Mouse (Mus musculus): ENCODE results near the gene Tango6. TPM values are rescaled to one million over a fixed set of nuclear protein-coding genes. Genes with fewer than 3 reads are reported as not detected.

The Tango6 gene
- total and polyA plus RNA-seq, 2 experiments from 2014 or later = 3.0 to 6.1 TPM

DNA sequence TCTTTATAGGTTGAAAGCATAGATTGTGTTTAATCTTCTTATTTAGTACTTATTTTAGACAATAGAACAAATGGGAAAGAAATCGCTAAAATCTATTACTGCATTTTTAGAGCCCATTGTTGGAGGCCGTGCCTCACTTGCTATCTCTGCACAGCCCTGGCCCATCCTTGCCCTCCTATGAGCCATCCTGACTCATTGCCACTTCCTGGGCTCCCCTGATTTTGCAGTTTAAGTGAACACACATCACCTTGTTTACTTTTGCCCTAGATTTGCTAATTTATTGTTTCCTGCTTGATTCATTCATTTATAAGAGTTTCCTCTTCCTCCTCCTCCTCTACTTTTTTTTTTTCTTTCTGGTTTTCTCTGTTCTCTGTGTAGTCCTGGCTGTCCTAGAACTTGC lies 55.0 kb downstream of the Tango6 start:
- DNase-seq (ENCODE audit: low spot score) = no peak
- Histone ChIP-seq H3K27me3 (ENCODE audit: insufficient read depth, low read length) (no peaks in the 10 kb centered on the region), H3K36me3 (ENCODE audit: insufficient read depth, low read length) (peaks cover 9% of the 10 kb centered on the region), H3K9ac (replicated peaks; ENCODE audit: low read length, poor library complexity, severe bottlenecking) (no peak overlapping the region), H3K4me2 (ENCODE audit: low read depth, low read length, poor library complexity, severe bottlenecking) (no peak overlapping the region), H3K4me3 (ENCODE audit: low read depth, low read length) (no peak overlapping the region), H3K27ac (ENCODE audit: low read depth, low read length) (no peak overlapping the region), H3K4me1 (ENCODE audit: insufficient read depth, low read length) (no peaks in the 10 kb centered on the region), H3K9me3 (ENCODE audit: low read length) (no peaks in the 10 kb centered on the region)
- no peak for ATAC-seq (ENCODE audit: low FRiP score)
- 90% methylated on average over 2 of the region's 2 CpGs for WGBS
- TF ChIP-seq CTCF (IDR thresholded peaks at IDR 0.05) = no peak

DNA sequence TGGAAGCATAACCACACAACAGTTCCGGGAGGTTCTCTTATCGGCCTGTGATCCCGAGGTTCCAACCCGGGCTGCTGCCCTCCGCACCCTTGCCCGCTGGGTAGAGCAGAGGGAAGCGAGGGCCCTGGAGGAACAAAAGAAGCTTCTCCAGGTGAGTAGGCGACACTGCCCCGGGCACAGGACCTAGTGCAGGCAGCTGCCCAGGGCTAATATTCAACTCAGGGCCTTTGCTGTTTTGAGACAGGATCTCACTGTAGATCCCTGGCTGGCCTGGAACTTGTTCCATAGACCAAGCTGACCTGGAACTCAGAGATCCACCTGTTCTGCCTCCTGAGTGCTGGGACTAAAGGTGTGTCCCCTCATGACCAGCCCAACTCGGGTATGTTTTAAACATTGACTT lies 59.5 kb downstream of the Tango6 start:
- no peaks in the 10 kb centered on the region for H3K27me3 ChIP-seq (ENCODE audit: insufficient read depth, low read length)
- no peaks in the 10 kb centered on the region for H3K4me1 ChIP-seq (ENCODE audit: insufficient read depth, low read length)
- no peak for ATAC-seq (ENCODE audit: low FRiP score)
- no peak overlapping the region for H3K9ac ChIP-seq (replicated peaks; ENCODE audit: low read length, poor library complexity, severe bottlenecking)
- 93% methylated on average over 10 of the region's 10 CpGs for WGBS
- no peak for TF ChIP-seq CTCF (IDR thresholded peaks at IDR 0.05)
- H3K36me3 ChIP-seq (ENCODE audit: insufficient read depth, low read length) = no peaks in the 10 kb centered on the region; the same call in 1 of the 2 replicates
- no peak overlapping the region for H3K4me2 ChIP-seq (ENCODE audit: low read depth, low read length, poor library complexity, severe bottlenecking)
- no peak overlapping the region for H3K27ac ChIP-seq (ENCODE audit: low read depth, low read length)
- no peak for DNase-seq (ENCODE audit: low spot score)
- no peak overlapping the region for H3K4me3 ChIP-seq (ENCODE audit: low read depth, low read length)
- no peaks in the 10 kb centered on the region for H3K9me3 ChIP-seq (ENCODE audit: low read length)

DNA sequence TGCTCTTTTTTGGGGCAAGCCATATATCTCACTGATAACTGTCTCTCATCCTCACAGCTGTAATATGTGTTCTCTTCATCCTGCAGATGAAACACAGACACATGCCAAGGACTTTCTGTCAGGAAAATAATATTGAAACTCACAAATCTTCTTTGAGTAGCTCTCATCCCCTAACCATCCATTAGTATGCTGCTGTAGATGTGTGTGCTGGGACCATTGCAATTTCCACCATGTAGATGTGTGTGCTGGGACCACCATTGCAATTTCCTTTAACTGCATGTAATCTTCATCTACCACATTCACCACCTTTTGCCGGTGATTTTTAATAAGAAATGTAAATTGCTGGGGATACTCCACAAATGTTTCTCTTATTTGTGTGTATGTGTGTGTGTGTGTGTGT lies 60.5 kb downstream of the Tango6 start:
- H3K27me3 ChIP-seq (ENCODE audit: insufficient read depth, low read length) = no peaks in the 10 kb centered on the region
- ATAC-seq (ENCODE audit: low FRiP score) = no peak
- no peaks in the 10 kb centered on the region for H3K9me3 ChIP-seq (ENCODE audit: low read length)
- H3K4me1 ChIP-seq (ENCODE audit: insufficient read depth, low read length) = no peaks in the 10 kb centered on the region
- WGBS = 97% methylated on average over 1 of the region's 1 CpGs
- DNase-seq (ENCODE audit: low spot score) = no peak
- H3K27ac ChIP-seq (ENCODE audit: low read depth, low read length) = no peak overlapping the region
- TF ChIP-seq CTCF (IDR thresholded peaks at IDR 0.05) = no peak
- H3K4me2 ChIP-seq (ENCODE audit: low read depth, low read length, poor library complexity, severe bottlenecking) = no peak overlapping the region
- H3K36me3 ChIP-seq (ENCODE audit: insufficient read depth, low read length) = no peaks in the 10 kb centered on the region; the same call in 1 of the 2 replicates
- H3K4me3 ChIP-seq (ENCODE audit: low read depth, low read length) = no peak overlapping the region
- H3K9ac ChIP-seq (replicated peaks; ENCODE audit: low read length, poor library complexity, severe bottlenecking) = no peak overlapping the region

DNA sequence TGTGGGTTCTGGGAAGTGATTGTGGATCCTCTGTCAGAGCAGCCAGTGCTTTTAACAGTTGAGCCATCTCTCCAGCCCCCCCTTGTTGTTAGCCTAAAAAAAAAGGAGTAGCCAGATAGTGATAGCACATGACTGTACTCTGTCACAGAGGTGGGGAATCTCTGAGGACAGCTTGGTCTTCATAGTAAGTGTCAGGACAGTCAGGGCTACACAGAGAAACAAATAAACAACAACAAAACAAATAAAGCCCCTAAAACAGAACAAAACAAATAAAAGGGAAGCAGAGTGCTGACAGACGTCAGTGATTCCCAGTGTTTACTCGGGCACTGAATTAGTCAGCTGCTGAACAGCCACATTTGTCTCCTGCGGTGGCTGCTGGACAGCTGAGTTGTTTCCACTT lies 70.6 kb downstream of the Tango6 start:
- H3K36me3 ChIP-seq (ENCODE audit: insufficient read depth, low read length) = no peaks in the 10 kb centered on the region
- H3K4me1 ChIP-seq (ENCODE audit: insufficient read depth, low read length) = no peaks in the 10 kb centered on the region
- ATAC-seq (ENCODE audit: low FRiP score) (no peak), DNase-seq (ENCODE audit: low spot score) (no peak)
- no peak overlapping the region for H3K4me2 ChIP-seq (ENCODE audit: low read depth, low read length, poor library complexity, severe bottlenecking)
- no peak overlapping the region for H3K27ac ChIP-seq (ENCODE audit: low read depth, low read length)
- TF ChIP-seq CTCF (IDR thresholded peaks at IDR 0.05) = no peak
- no peaks in the 10 kb centered on the region for H3K27me3 ChIP-seq (ENCODE audit: insufficient read depth, low read length)
- H3K4me3 ChIP-seq (ENCODE audit: low read depth, low read length) = no peak overlapping the region
- no peaks in the 10 kb centered on the region for H3K9me3 ChIP-seq (ENCODE audit: low read length)
- WGBS = 71% methylated on average over 3 of the region's 3 CpGs
- no peak overlapping the region for H3K9ac ChIP-seq (replicated peaks; ENCODE audit: low read length, poor library complexity, severe bottlenecking)

DNA sequence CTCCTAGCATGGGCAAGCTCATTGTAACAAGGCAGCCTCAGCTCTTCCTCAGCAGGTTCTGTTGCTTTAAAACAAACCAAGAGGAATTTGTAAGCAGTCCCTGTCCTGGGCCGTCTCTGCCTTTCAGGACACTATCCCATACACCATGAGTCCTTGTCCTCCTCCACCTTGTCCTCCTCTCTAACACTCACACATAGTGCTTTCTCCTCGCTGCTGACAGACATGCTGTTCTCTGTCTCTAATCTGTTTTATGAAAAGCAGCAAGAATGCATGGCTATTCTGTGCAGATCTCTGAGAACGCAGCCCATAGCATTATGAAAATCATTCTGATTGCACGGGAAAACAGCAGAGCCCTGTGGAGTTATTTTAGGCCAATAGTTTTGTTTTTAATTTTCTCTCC lies 78.4 kb downstream of the Tango6 start:
- H3K36me3 ChIP-seq (ENCODE audit: insufficient read depth, low read length) = no peaks in the 10 kb centered on the region
- DNase-seq (ENCODE audit: low spot score) (no peak), ATAC-seq (ENCODE audit: low FRiP score) (no peak)
- peak overlapping the region; percentile 51; the same call in 1 of the 2 replicates for H3K27ac ChIP-seq (ENCODE audit: low read depth, low read length)
- no peak overlapping the region for H3K4me3 ChIP-seq (ENCODE audit: low read depth, low read length)
- no peaks in the 10 kb centered on the region for H3K27me3 ChIP-seq (ENCODE audit: insufficient read depth, low read length)
- 18% methylated on average over 4 of the region's 4 CpGs for WGBS
- H3K9me3 ChIP-seq (ENCODE audit: low read length) = no peaks in the 10 kb centered on the region
- 0 out of 2 replicates have a peak, but pooled peaks cover 10% of the 10 kb centered on the region for H3K4me1 ChIP-seq (ENCODE audit: insufficient read depth, low read length)
- no peak for TF ChIP-seq CTCF (IDR thresholded peaks at IDR 0.05)
- H3K9ac ChIP-seq (replicated peaks; ENCODE audit: low read length, poor library complexity, severe bottlenecking) = no peak overlapping the region
- no peak overlapping the region for H3K4me2 ChIP-seq (ENCODE audit: low read depth, low read length, poor library complexity, severe bottlenecking)

DNA sequence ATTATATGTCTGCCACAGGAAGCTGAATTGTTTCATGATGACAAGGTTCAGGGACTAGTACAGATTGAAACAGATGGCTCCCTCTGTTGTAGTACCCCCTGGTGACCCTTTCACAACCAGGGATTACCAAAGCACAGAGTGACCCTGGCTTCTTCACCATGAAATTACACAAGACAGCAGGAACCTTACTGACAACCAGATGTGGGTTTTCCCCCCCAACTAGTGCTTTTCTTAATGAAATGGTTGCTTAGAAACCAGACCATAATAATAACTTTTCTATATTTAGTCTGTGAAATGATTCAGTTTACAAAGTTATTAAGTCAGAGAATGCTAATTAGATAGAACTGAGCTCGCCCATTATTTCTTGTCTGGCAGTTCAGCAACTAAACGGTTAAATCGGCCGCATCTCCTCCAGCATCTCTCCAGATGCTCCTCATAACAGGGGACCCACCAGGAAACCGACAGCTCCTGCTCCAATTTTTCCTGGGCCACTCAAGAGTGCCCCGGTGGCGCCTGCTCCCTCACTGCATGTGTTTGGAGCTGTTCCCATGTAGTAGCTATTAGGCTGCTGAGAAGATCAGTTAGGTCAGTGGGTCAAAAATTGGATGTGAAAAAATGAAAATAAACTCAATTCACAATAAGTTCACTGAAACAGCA lies 79.1 kb downstream of the Tango6 start:
- H3K9me3 ChIP-seq (ENCODE audit: low read length) = no peaks in the 10 kb centered on the region
- H3K9ac ChIP-seq (replicated peaks; ENCODE audit: low read length, poor library complexity, severe bottlenecking) = no peak overlapping the region
- 0 out of 2 replicates have a peak, but pooled peaks cover 10% of the 10 kb centered on the region for H3K4me1 ChIP-seq (ENCODE audit: insufficient read depth, low read length)
- TF ChIP-seq CTCF (IDR thresholded peaks at IDR 0.05) = no peak
- no peak overlapping the region for H3K27ac ChIP-seq (ENCODE audit: low read depth, low read length)
- no peaks in the 10 kb centered on the region for H3K27me3 ChIP-seq (ENCODE audit: insufficient read depth, low read length)
- H3K4me3 ChIP-seq (ENCODE audit: low read depth, low read length) = no peak overlapping the region
- no peak for ATAC-seq (ENCODE audit: low FRiP score)
- H3K4me2 ChIP-seq (ENCODE audit: low read depth, low read length, poor library complexity, severe bottlenecking) = no peak overlapping the region
- no peaks in the 10 kb centered on the region for H3K36me3 ChIP-seq (ENCODE audit: insufficient read depth, low read length)
- DNase-seq (ENCODE audit: low spot score) = peak; percentile 47
- 13% methylated on average over 7 of the region's 7 CpGs for WGBS
